Mouse (Mus musculus) olfactory bulb, adult 2 months (tissue): Measurements from ENCODE around the gene Kdm8.

Source experiments
- CTCF ChIP-seq: fragments of 200-500 bp; IDR thresholded peaks from 2 replicates; pipeline ENCODE4 v1.5.1; 2012; ENCODE audit warnings: low read depth, mild to moderate bottlenecking, low read length, moderate library complexity; ENCODE audit not compliant: insufficient read depth
- POLR2A ChIP-seq: fragments of 200-500 bp; IDR thresholded peaks from 2 replicates; pipeline ENCODE4 v1.6.1; 2012; ENCODE audit warnings: mild to moderate bottlenecking, low read depth, low read length, moderate library complexity; ENCODE audit not compliant: insufficient read depth

DNA sequence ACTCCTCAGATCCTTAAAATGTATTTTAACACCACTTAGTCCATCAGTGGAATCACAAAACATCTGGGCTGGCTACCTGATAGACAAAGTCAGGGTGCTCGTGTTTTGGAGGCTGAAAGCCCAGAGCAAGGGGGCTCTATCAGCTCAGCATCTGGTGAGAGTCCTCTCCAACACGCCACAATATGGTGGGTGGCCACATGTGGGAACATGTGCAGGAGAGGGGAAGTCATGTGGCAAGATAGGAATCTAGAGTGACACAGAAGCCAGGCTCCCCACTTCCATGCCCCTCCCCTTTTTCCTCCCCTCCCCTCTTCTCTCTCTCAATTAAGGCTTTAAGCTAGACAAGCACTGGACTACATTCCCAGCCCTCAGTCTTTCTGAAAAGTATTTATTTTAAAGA is 67.4 kb downstream of the Kdm8 start:
- TF ChIP-seq CTCF (no peak), POLR2A (no peak)
